Mouse (Mus musculus) midbrain, embryonic 11.5 days (tissue): ENCODE measurements around the gene Npr1. TPM values are rescaled to one million over a fixed set of nuclear protein-coding genes. Genes with fewer than 3 reads are reported as not detected.
A peak's percentile ranks its signal among the peaks of the same experiment; 100 is the strongest.

Source experiments
- ATAC-seq: fragments of 200-750 bp; cut with Nextera tagmentation; 2 replicates; pipeline ENCODE4 v1.8.0; 2017; ENCODE audit warnings: moderate TSS enrichment, moderate library complexity; ENCODE audit not compliant: low FRiP score
- DNase-seq: peaks from one replicate; pipeline ENCODE4 v3.0.0; 2015; ENCODE audit warnings: low spot score; ENCODE audit errors: missing footprints
- H3K27ac ChIP-seq: fragments of 300-500 bp; sonication (generic); 2 replicates; pipeline ENCODE4 v1.5.1; 2014; ENCODE audit warnings: low read depth, low read length
- H3K27me3 ChIP-seq: fragments of 300-500 bp; sonication (generic); 2 replicates; pipeline ENCODE4 v1.6.1; 2014; ENCODE audit warnings: mild to moderate bottlenecking, low read length, moderate library complexity, mixed read lengths; ENCODE audit not compliant: control insufficient read depth, insufficient read depth
- H3K36me3 ChIP-seq: fragments of 300-500 bp; sonication (generic); 2 replicates; pipeline ENCODE4 v1.6.1; 2014; ENCODE audit warnings: mild to moderate bottlenecking, low read length, moderate library complexity, mixed read lengths; ENCODE audit not compliant: control insufficient read depth, insufficient read depth
- H3K4me1 ChIP-seq: fragments of 300-500 bp; sonication (generic); 2 replicates; pipeline ENCODE4 v1.6.1; 2014; ENCODE audit warnings: low read length; ENCODE audit not compliant: control insufficient read depth, insufficient read depth
- H3K4me2 ChIP-seq: fragments of 300-500 bp; sonication (generic); 2 replicates; pipeline ENCODE4 v1.6.1; 2014; ENCODE audit warnings: mild to moderate bottlenecking, moderate library complexity
- H3K4me3 ChIP-seq: fragments of 300-500 bp; sonication (generic); 2 replicates; pipeline ENCODE4 v1.5.1; 2014; ENCODE audit warnings: low read depth, low read length
- H3K9ac ChIP-seq: fragments of 300-500 bp; sonication (generic); 2 replicates; pipeline ENCODE4 v1.6.1; 2014; ENCODE audit warnings: low read length
- H3K9me3 ChIP-seq: fragments of 300-500 bp; sonication (generic); 2 replicates; pipeline ENCODE4 v1.6.1; 2016; ENCODE audit warnings: low read length; ENCODE audit not compliant: control insufficient read depth
- WGBS: fragments of 180-500 bp; shearing (Covaris S2); extraction: QIAGEN DNeasy Blood & Tissue Kit; methylation state at CpG from one replicate; pipeline ENCODE4 v1.1.7; 2014; 5-methylcytosine and 5-hydroxymethylcytosine counted together
- polyA plus RNA-seq: library from polyadenylated mRNA; unstranded; fragments of >200 nt; fragmentation: Nextera tagmentation; extraction: Ambion mirVana; gene quantifications from 2 replicates; pipeline ENCODE4 v1.2.1, GENCODE M21; 2014

Gene Npr1
- polyA plus RNA-seq, 1 experiment from 2014 or later: 2.4 TPM

DNA sequence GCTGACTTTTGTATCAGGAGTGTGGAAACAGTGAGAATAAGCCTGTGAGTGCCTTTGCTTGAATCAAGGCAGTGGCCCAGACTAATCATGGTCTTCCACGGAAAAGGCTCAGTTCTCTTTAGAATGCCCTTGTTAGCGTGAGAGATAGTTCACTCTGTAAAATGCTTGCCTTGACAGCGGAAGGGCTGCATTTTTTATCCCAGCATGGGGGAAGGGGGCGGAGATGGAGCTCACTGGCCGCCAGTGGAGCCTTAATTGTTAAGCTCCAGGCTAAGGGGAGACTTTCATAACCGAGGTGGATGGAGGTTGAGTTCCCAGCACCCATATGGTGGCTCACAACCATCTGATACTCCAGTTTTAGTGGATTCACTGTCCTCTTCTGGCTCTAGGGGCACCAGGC is 17.0 kb downstream of the Npr1 start:
- H3K4me2 ChIP-seq: no peak overlapping the region
- ATAC-seq (no peak), DNase-seq (no peak)
- H3K9me3 ChIP-seq: no peaks in the 10 kb centered on the region
- peaks cover 13% of the 10 kb centered on the region for H3K4me1 ChIP-seq
- no peak overlapping the region for H3K9ac ChIP-seq
- 34% methylated on average over 6 of the region's 6 CpGs for WGBS
- no peaks in the 10 kb centered on the region for H3K27me3 ChIP-seq
- no peak overlapping the region for H3K4me3 ChIP-seq
- H3K36me3 ChIP-seq: no peaks in the 10 kb centered on the region
- no peak overlapping the region for H3K27ac ChIP-seq

DNA sequence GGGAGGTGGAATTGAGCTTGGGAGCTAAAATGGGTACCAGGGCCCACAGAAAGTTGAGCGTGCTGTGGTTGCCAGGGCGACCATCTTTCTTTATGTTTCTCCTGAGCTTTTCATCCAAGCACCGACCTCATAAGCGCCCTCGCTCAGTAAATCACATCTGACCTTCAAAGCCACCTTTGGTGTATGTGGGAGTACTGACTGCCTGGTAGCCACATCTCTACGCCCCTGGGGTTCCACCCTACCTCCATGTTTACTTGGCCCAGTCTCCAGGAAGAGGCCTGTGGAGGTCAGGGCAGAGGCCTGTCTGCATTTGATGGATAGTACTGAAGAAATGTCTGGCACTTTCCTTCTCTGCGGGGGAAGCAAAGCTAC is 18.6 kb downstream of the Npr1 start:
- H3K4me3 ChIP-seq: peak overlapping the region; percentile 24; the same call in 1 of the 2 replicates

DNA sequence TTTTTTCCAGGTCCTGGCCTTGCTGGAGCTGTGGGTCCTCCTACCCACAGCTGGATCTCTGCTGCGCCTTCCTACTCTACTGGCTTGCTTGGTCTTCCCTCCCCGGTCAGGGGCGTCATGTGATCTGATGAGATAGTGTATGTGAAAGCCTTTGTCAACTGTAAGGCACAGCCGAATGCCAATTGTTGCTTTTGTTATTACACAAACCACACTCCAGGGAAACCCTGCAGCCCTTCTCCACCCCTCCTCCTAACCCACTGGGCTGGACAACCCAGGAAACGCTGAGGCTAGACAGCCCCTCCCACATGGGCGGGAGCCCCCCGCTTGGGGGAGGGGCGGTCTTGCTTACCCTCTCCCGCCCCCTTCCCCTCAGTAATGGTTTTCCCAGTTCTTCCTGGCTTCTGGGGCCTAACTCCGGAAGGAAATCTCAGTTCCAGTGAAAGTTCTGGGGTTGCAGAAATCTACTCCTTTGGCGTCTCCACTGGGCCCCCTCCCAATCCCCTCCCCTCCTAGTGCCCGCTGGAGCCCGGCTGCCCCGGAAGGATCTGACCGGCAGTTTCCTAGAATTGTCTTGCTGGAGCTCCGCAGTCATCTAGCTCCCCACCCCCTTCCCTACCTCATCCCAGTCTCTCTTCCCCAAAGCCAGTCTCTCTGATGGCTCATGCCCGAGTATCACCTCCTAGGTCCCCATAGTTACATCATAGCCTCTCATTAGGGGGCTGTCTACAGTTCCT is 19.1 kb downstream of the Npr1 start:
- Histone ChIP-seq H3K4me3 (peak overlapping the region; percentile 24), H3K9ac (peak overlapping the region; percentile 31), H3K9me3 (no peaks in the 10 kb centered on the region), H3K36me3 (no peaks in the 10 kb centered on the region), H3K27me3 (no peaks in the 10 kb centered on the region), H3K4me1 (peaks cover 13% of the 10 kb centered on the region), H3K4me2 (peak overlapping the region; percentile 46), H3K27ac (peak overlapping the region; percentile 37)
- ATAC-seq (peak; percentile 96), DNase-seq (peak; percentile 98)
- WGBS: under 1% methylated on average over 17 of the region's 17 CpGs

More for the DNA sequence above, 18.6 kb downstream of the Npr1 start:
- H3K36me3 ChIP-seq: no peaks in the 10 kb centered on the region
- ATAC-seq (peak; percentile 14; the same call in 1 of the 2 replicates), DNase-seq (no peak)
- H3K27ac ChIP-seq: peak overlapping the region; percentile 37
- H3K27me3 ChIP-seq: no peaks in the 10 kb centered on the region
- peak overlapping the region; percentile 31 for H3K9ac ChIP-seq
- H3K4me2 ChIP-seq: peak overlapping the region; percentile 46
- H3K9me3 ChIP-seq: no peaks in the 10 kb centered on the region
- peaks cover 13% of the 10 kb centered on the region for H3K4me1 ChIP-seq
- WGBS: 47% methylated on average over 7 of the region's 7 CpGs

DNA sequence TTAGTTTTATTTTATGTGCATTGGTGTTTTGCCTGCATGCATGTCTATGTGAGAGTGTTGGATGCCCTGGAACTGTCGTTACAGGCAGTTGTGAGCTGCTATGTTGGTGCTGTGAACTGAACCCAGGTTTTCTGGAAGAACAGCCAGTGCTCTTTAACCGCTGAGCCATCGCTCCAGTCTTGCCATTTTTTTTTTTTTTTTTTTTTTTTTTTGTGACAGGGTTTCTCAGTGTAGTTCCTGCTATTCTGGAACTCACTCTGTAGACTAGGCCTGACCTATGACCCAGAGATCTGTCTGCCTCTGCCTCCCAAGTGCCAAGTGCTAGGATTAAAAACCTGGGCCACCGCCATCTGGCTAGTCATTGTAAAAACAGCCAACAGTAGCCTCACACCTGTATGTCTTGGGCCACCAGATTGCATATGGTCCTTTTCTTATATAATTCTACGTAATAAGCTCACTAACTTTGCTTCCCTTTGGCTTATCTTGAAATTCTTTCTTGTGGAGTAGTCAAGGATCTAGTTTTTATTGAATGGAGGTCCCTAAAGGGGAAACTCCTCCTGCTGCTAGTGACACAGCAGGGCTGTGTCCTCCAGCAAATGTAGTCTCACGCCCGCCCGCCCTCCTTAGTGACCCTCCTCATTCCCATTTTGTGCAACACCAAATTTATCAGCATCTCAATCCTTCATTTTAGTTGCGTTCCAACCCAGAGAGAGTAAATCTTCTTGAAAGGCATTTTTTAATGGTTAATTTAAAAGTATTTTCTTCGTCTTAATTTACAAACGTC is 20.1 kb downstream of the Npr1 start:
- Histone ChIP-seq H3K9me3 (no peaks in the 10 kb centered on the region), H3K27me3 (no peaks in the 10 kb centered on the region), H3K4me3 (no peak overlapping the region), H3K4me1 (peaks cover 13% of the 10 kb centered on the region), H3K36me3 (no peaks in the 10 kb centered on the region), H3K4me2 (peak overlapping the region; percentile 46; the same call in 1 of the 2 replicates), H3K9ac (0 out of 2 replicates have a peak overlapping the region, but pooled peaks have one; percentile 3), H3K27ac (no peak overlapping the region; the same call in 1 of the 2 replicates)
- 68% methylated on average over 11 of the region's 11 CpGs for WGBS
- DNase-seq (peak; percentile 89), ATAC-seq (no peak)

GRCm38 (mm10) chr3:90443977-90444376 is 21.7 kb downstream of the Npr1 start:
- Histone ChIP-seq H3K36me3 (no peaks in the 10 kb centered on the region), H3K27ac (no peak overlapping the region), H3K9me3 (no peaks in the 10 kb centered on the region), H3K9ac (no peak overlapping the region), H3K4me3 (no peak overlapping the region), H3K27me3 (no peaks in the 10 kb centered on the region), H3K4me2 (no peak overlapping the region), H3K4me1 (peaks cover 13% of the 10 kb centered on the region)
- ATAC-seq: no peak
- no peak for DNase-seq
- WGBS: 88% methylated on average over 3 of the region's 3 CpGs

GRCm38 (mm10) chr3:90440756-90441155 is 24.9 kb downstream of the Npr1 start:
- 89% methylated on average over 2 of the region's 2 CpGs for WGBS
- no peak overlapping the region for H3K9ac ChIP-seq
- H3K27me3 ChIP-seq: no peaks in the 10 kb centered on the region
- DNase-seq: no peak
- ATAC-seq: no peak
- no peak overlapping the region for H3K4me2 ChIP-seq
- 0 out of 2 replicates have a peak, but pooled peaks cover 3% of the 10 kb centered on the region for H3K4me1 ChIP-seq
- H3K36me3 ChIP-seq: no peaks in the 10 kb centered on the region
- H3K9me3 ChIP-seq: no peaks in the 10 kb centered on the region
- no peak overlapping the region for H3K27ac ChIP-seq
- no peak overlapping the region for H3K4me3 ChIP-seq

DNA sequence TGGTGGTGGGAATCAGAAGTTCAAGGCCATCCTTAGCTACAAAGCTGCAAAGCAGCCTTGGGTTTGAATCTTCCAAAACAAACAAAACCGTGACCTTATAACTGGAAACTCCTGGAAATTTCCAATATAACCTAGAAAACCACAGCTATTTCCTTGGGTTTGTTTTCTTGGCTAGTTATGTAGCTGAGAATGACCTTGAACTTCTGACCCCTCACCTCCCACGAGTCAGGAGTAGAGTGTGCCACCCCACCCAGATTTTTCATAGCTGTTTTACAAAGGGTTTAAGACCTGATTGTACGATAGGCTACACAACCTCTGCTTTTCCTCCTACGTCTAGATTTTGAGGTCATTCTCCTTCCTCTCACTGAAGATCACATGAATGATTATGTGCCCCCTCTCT is 28.5 kb downstream of the Npr1 start:
- H3K9me3 ChIP-seq: no peaks in the 10 kb centered on the region
- DNase-seq (no peak), ATAC-seq (no peak)
- peaks cover 6% of the 10 kb centered on the region for H3K4me1 ChIP-seq
- H3K9ac ChIP-seq: no peak overlapping the region
- H3K4me2 ChIP-seq: no peak overlapping the region
- H3K4me3 ChIP-seq: no peak overlapping the region
- no peaks in the 10 kb centered on the region for H3K36me3 ChIP-seq
- H3K27me3 ChIP-seq: no peaks in the 10 kb centered on the region
- 78% methylated on average over 4 of the region's 4 CpGs for WGBS
- H3K27ac ChIP-seq: no peak overlapping the region

- WGBS: 60% methylated on average over 11 of the region's 11 CpGs
Observed at GRCm38 (mm10) chr3:90434073-90434730, 31.5 kb downstream of the Npr1 start.

More at GRCm38 (mm10) chr3:90434073-90434730, 31.5 kb downstream of the Npr1 start:
- H3K36me3 ChIP-seq: no peaks in the 10 kb centered on the region
- no peak overlapping the region for H3K27ac ChIP-seq
- H3K4me2 ChIP-seq: peak overlapping the region; percentile 97
- no peaks in the 10 kb centered on the region for H3K9me3 ChIP-seq
- DNase-seq: no peak
- ATAC-seq: no peak
- H3K4me3 ChIP-seq: peak overlapping the region; percentile 79
- peak overlapping the region; percentile 67 for H3K9ac ChIP-seq
- H3K27me3 ChIP-seq: no peaks in the 10 kb centered on the region
- H3K4me1 ChIP-seq: peaks cover 15% of the 10 kb centered on the region
